Mouse (Mus musculus) ovary, adult 18-20 months (tissue): ENCODE measurements around the gene Tprgl.

Source experiments
- DNase-seq: peaks from one replicate; pipeline ENCODE4 v3.0.0; 2022; ENCODE audit warnings: low spot score, mixed read lengths

The Tprgl gene

DNA sequence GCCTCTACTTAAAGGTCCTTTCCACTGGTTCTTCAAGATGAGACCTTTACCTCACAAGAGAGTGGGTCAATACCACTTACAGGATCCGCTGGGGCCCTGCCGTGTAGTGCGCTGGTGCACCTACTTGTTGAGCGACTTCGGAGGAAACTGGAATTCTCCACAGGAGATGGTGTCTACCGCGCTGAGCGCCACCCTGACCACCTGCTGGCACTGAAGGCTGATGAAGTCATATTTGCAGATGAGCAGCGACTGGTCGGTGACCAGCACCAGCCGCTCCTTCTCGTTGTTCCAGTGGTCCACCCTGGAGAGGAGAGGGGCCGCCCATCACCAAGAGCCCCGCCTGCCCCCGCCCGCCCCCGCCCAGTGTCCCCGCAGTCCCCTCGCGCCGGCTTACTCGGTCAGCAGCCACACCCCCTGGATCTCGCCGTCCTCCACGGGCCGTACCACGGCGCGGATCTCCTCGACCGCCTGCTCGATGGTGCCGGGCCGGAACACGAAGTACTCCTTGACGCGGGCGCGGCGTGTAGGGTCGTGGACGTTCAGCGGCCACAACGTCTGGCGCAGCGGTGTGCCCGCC lies 417 bp downstream of the Tprgl start:
- DNase-seq, result no peak

DNA sequence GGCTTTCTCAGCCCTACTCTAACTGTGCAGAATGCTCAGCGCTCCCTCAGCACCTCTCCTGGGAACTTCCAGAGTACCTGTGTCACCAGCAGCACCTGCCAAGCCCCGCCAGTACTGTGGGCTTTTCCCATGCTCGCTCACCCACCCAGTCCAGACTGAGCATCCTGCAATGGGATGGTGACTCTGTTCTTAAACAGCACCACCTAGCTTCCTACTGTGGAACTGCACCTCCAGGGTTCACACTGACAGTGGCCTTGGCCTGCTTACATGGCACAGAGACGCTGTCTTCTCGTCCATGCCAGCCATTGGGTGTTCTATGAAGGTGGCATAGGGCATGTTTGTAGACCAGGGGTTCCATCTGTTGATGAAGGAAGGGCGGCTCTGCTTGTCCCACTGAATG lies 1.5 kb downstream of the Tprgl start:
- peak; percentile 52 for DNase-seq

DNA sequence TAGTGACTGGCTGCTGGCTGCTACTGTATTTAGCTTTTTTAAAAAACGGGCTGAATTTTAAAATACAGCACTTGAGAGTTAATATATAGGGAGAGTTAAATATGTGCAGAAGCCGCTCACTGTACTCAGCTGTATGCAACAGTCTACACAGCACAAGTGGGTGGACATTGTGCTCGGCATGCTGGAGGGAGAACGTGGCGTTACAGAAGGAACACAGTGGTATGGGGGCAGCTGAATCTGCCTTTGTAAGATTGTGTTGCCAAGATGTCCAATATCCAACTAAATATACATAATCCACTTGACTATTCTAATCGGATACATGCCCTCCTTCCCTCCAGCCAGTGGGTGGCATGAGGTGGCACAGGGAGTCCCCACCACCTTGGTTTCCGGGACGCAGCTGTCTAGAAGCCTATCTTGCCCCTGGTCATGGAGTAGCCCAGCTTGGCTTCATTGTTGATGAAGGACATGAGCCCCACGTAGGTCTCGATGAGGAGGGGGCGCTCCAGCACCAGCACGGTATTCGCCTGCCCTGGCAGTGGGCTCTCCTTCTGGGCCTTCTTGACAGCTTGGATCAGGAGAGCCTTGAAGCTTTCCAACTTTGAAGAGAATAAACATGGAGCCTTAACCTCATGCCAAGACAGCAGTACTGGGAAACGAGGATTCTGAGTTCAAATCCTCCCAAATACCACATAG lies 2.4 kb downstream of the Tprgl start:
- no peak for DNase-seq

DNA sequence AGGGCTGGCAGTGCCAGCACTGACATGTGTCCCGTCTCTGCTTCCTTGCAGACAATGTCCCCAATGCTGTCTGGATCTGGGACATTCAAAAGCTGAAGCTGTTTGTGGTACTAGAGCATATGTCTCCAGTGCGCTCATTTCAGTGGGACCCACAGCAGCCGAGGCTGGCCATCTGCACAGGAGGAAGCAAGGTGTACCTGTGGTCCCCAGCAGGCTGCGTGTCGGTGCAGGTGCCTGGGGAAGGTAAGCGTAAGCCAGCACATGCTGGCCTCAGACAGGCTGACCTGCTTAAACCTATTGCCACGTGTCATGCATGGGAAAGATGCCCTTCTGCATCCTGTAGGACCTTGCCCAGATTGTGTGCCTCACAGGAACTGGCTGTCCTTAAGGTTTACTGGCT lies 4.4 kb downstream of the Tprgl start:
- DNase-seq, result no peak

DNA sequence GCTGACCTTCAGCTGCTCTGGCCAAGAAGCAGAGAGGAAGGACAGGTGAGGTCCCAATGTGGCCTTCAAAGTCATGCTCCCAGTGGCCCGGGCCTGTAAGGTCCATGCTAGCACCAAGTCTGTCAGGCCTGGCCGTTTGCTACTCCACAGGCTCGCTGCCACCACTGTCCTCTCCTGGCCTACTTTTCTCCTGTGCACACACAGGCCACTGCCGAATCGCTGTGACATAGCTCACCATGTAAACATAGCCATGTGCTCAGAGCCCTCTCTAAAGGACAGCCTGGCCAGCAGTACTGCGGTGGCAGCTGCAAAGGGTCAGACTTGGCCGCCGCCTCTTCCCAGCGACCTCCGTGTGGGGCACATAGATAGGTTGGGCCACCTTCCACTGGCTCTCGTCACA lies 6.4 kb downstream of the Tprgl start:
- DNase-seq, result no peak

DNA sequence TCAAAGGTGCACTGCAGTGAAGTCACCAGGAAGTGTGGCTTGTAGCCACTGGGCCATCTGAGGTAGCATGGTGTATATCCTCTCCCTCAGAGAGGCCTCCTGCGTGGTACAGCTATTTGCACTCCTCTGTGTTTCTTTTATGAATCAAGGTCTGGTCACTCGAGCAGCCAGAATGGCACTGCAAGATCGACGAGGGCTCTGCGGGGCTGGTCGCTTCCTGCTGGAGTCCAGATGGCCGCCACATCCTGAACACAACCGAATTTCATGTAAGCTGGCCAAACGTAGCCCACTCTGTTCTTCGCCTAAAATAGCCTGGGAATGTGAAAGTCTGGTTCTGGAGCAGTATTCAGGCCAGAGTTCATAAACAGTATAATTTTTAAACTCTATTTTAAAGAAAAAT lies 14.1 kb downstream of the Tprgl start:
- DNase-seq, result no peak

DNA sequence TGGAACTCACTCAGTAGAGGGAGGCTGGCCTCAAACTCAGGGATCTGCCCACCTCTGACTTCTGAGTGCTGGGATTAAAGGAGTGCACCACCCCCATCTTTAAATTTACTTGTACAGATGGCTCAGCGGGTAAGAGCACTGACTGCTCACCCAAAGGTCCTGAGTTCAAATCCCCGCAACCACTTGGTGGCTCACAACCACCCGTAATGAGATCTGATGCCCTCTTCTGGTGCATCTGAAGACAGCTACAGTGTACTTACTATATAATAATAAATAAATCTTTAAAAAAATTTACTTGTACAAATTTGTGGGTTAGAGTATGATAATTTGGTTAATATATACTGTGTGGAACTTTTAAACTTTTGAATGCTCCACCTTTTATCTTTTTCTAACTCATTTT lies 15.8 kb downstream of the Tprgl start:
- DNase-seq, result no peak

DNA sequence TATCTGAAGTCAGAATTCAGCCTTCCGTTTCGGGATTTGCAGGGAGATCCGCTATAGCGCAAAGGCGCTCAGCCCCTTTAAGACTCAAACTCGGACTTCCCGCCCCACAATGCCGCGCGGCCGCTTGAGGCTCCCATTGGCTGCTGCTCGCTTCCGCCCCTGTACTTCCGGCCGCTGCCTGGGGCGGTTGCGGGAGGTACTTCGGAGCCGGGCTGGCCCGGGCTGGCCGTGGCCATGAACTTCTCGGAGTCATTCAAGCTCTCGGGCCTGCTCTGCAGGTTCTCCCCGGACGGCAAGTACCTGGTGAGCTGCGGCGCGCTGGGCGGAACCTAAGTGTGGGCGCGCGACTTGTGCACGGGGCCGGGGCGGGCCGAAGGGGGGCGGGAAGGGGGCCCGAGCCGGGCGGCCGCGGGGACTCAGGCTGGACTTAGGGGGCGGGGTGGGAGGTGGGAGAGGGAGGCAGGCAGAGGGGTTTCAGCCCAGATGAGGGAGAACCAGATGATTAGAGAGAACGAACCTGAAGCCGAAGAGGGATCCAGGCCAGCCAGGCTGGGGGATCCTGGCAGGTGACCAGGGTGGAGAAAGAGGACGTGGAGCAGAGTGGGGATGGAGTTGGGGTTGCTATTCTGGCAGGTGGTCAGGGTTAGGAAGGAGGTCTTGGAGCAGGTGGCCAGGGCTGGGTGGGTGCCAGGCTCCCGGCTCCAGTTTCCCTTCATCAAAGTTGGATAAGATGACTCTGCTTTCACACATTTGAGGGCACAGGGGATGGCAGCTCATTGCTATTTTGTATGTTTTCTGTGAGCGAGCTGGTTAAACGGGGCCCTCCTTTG lies 18.0 kb downstream of the Tprgl start, which contains the start of gene Wrap73:
Gene Wrap73, plus strand, starts transcription at position 162 of the 830 bp plus-strand sequence.
- DNase-seq, result peak; percentile 81

DNA sequence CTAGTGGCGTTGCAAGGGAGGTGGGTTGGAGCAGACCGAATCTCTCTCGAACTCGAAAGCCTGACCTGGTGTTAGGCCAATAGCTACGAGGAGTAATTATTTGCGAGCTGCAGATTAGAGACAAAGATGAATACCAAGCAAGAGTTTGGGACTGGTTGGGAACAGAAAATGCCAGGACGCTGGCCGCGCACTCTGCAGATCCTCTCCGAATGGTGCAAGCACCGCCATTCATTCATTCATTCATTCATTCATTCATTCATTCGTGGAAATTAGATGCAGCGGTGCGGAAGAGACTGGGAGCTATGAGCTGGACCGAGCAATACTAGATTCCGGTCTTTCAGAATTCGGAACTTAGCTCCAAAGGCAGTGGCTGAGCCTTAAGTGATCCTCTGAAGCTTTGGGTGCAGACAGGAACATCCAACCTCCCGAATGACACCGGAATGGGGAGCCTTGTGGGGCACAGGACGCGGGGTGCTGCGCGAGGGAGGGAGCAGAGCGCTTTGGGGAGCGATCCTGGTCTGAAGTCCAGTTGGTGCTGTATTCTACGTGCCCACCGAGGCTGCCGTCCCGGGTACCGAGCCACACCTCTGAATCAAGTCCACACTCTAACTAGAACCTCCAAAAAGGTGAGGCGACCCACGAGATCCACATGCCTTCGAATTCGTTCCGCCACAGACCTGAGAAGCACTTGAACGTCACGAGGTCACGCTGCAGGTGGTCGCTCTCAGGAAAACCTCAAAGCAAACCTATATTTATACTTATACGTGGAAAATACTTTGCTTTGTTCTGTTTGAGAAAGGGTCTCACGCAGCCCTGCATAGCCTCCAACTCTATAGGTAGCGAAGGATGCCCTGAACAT lies 19.2 kb downstream of the Tprgl start:
- no peak for DNase-seq

DNA sequence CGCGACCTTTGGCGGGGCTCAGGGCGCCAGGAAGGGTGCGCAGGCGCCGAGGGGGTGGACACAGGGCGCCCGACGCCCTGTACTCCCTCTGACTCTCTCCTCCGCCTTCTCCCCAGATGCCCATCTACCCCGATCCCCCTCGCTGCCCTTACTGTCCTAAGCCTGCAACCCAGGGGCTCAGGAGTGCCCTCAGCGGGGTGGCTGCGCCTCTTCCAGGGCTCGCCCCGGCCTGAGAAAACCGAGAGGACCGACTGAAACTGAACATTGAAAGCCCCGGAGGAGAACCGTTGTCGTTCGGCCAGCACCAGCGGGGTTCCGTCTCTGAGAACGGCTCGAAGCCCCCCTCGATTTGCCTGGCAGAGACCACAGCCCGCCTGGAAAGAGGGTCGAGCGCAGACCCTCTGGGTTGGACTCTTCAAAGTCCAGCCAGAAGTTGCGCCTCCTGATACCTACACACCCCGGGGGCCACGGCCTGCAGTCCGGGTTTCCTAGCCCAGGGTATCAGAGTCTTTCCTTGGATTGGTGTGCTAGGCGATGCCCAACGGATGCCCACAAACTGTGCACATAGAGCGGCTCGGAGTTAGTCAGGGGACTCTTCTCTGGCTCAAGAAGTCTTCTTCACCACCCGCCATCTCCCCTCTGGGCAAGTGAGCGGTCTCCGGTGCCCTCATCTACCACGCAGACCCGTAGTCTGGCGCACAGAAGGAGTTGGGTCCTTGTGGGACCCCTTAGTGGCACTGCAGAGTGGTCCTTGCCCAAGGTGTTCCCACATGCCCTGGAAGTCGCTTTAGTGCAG lies 20.1 kb downstream of the Tprgl start:
- no peak for DNase-seq

DNA sequence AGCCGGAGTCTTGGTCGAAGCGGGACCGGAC lies 20.5 kb downstream of the Tprgl start, which contains the start of gene Trp73:
Gene Trp73, minus strand, starts transcription at position 27 of the 31 bp plus-strand sequence.
- DNase-seq, result no peak

DNA sequence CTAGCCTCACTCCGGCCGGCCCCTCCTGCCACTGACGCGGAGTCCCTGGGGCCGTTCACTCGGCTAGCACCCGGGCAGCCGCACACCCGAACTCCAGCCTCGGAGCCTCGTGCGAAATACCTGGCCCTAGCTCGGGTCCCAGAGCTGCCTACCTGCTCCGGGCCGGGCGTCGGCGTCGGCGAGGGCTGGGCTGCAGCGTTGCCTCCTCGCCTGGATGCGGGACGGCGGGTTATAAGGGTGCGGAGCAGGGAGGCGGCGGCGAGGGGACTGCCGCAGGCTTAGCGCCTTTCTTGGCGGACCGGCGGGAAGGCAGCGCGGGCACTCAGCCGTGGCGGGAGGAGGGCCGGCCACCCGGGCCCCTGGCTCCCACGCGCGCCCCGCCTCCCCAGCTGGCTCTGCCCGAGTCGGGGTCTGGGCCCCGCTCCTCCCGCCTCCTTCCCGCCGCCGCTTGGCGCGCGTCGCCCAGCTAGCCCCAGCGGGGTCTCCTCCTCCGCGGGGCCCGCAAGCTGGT lies 20.7 kb downstream of the Tprgl start:
- DNase-seq, result no peak

DNA sequence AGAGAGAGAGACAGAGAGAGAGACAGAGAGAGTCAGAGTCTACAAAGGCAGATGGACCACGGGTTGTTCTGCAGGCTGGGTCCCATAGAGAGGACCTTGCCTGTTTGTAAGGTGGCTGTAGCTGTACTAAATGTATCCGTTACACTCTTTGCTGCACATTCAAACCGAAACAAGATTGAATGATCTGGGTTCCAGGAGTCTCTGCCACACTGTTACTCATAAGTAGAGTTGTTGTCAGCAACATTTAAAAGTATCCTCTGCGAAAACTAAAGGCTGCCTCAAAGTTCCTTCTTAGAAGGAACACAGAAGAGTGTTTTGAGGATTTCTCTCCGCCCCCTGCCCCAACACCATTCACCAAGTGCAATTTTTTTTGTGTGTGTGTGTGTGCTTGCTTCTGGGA lies 23.3 kb downstream of the Tprgl start:
- no peak for DNase-seq

DNA sequence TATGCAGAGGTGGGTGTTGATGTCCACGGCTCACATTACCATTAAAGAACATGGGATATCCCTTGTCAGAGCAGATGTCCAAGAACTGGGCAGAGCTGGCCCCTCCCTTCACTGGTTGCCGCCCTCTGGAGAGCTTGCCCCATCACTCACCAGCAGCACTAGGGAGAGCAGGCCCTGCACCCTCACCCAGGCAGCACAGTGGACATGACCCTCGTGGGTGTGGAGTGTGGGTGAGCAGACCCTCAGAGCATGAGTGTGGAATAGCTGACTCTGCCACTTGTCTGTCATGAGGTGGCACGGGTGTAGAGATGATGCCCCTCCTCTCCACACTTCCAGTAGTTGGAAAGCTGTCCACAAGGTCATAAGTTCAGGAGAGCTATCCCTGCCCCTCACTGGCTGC lies 25.7 kb downstream of the Tprgl start:
- no peak for DNase-seq

DNA sequence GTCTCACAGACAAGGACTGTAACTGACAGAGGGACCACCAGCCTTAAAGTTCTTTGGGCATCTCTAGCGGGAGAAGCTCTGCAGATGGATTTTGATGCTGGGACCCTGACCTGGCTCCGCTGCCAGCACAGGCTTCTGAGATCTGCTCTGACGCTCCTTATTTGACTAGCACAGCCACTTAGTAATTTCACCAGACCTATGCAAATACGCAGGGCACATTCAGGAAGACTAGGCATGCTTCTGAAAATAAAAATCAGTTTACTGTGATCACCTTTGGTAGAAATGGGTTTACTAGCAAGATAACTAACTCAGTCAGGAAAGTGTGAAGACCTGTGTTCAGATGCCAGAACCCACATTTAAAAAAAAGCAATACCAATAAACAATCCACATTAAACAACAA lies 28.6 kb downstream of the Tprgl start:
- no peak for DNase-seq

DNA sequence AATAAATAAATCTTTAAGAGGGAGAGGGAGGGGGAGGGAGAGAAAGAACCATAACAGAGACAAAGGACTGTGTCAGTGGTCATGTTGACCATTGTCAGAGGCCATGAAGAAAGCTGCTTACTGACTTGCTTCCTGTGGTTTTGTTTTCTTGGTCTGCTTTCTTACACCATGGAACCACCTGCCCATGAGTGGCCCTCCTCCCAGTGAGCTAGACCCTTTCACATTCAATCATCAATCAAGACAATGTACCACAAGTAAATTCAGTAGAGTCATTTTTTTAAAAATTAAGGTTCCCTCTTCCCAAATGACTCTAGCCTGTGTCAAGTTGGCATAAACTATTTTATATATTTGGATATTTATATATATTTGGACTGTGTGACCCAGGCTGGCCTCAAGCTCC lies 30.5 kb downstream of the Tprgl start:
- DNase-seq, result no peak

DNA sequence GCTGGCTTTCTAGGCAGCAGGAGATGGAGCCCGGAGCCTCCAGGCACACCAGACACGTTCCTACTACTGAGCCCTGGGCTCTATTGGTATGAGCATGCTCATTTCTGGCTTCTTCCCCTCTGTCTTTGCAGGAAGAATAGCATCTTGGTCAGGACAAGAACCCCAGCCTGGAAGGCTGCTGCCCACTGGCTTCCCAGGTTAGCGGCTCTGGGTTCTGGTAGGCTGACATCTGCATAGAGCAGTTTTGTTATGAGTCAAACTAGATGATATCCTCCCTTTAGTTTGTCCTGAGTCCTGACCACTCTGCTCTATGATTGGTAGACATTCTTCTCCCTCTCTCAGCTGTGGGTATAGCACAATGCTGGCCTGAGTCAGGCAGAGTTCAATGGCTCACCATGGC lies 33.2 kb downstream of the Tprgl start:
- no peak for DNase-seq

DNA sequence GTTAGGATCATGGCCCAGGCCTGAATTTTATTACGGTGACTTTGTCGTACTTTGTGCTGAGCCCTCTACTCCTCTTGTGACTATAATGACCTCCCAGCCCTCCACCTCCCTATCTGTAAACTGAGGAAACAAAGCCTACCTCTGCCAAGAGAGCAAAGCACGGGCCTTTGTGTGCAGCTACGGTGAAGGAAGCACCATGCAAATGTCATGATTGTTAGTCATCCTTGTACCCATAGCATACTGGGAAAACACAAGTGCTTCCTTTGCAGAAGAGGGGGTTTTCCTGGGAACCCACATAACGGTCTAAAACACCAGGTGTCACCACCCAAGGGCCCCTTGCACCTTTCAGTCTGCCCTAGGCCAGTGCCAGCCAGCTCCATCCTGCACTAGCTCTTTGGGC lies 35.3 kb downstream of the Tprgl start:
- no peak for DNase-seq

DNA sequence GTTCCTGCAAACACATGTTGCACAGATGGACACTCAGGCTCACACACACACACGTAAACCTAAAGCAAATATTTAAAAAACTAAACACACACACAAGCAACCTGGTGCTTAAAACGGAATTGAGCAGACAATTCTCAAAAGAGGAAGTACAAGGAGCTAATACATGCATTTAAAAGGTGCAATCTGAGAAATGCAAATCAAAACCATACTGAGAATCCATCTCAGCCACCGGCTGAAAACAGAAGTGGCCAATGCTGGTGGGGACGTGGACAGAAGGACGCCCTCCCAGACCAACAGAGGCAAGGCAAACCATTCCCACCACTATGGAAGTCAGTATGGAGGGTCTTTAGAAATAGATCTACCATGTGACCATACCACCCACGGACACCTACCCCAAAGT lies 36.9 kb downstream of the Tprgl start:
- no peak for DNase-seq

DNA sequence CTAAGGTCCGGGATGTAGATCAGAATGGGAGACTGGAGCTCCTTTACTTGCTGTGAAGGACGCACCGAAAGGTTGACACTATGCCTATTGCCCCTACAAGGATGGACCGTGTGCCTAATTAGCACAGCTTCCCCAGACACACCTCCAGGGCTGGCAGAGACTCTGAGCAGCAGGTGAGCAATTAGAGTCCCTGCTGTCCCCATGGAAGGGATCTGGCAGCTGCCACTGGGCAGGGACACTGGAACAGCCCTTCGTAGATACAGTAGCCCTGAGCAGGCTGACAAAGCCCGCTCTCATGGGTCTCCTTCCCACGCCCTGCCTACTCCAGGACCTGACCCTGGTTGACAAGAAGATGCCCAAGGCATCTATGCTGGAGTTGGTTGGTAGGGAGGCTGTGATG lies 38.1 kb downstream of the Tprgl start:
- DNase-seq, result no peak

DNA sequence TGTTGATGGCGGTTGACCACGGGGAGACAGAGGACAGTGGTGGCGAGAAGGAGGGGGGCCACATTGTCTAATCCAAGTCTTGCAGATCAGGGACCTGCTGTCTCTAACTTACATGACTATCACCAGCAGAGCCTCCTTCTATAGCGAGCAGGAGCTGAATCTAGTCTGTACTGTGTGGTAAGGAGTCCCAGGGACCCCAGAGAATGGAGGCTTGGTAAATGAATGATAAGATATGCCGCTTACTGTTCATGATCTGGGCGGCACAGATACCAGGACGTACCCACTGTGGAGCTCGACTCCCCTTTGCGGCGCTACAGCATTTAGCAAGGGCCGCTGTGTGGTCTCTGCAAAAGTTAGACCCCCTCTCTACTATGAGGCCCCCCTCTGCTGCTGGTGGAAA lies 38.7 kb downstream of the Tprgl start:
- DNase-seq, result no peak

DNA sequence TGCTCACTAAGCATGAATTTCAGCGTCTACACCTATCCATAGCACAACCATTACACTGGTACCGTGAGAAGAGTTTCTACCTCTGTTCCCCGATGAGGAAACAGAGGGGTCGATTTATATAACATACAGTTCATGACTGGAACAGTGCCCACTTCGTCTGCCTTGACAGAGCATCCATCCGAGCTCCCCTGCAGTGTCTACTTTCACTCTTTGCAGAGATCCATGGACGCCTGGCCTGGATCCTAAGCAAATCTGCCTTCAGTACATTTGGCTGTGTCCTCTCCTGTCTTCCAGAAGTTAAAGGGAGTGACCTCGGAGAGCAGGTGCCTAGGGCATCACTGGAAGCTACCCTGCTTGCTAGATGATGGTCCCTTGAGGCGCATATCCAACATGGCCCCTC lies 41.3 kb downstream of the Tprgl start:
- no peak for DNase-seq
